Mouse (Mus musculus) C2C12 (cell line): ENCODE results near the gene D330045A20Rik.

Experiments
- CEBPB ChIP-seq: IDR thresholded peaks from one replicate; pipeline ENCODE4 v1.6.1; 2011; ENCODE audit warnings: low read depth, mild to moderate bottlenecking, control low read depth, moderate library complexity
- CTCF ChIP-seq: IDR thresholded peaks from one replicate; pipeline ENCODE4 v1.5.1; 2011; ENCODE audit not compliant: control insufficient read depth, insufficient read depth, insufficient read length
- MYOD1 ChIP-seq: IDR thresholded peaks from one replicate; pipeline ENCODE4 v1.6.1; 2011; ENCODE audit warnings: low read depth; ENCODE audit not compliant: control insufficient read depth, insufficient read length

DNA sequence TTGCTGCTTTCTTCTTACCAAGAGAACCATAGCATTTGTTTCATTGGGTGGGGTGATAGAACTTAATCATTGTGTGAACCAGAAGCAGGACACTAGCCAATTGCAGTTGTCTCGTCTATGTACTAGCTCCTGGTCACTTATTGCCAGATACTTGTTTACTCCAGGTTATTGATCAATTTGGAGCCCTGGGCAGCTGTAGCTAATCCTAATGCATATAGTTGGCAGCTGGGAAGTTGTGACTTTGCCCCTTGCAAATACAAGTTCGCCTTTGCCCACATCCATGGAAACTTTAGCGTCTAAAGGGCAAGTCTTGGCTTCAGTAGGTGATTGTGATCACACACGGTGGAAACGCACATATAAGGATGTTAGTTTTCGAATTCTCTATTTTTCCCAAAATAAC, 116.2 kb downstream of the D330045A20Rik start:
- TF ChIP-seq MYOD1, result no peak
- no peak for TF ChIP-seq CEBPB
- TF ChIP-seq CTCF, result no peak
